Mouse (Mus musculus): ENCODE results near the gene Gpc1. TPM values are rescaled to one million over a fixed set of nuclear protein-coding genes. Genes with fewer than 3 reads are reported as not detected.

Gpc1 gene
- polyA plus RNA-seq, 1 experiment: 3.6 TPM

DNA sequence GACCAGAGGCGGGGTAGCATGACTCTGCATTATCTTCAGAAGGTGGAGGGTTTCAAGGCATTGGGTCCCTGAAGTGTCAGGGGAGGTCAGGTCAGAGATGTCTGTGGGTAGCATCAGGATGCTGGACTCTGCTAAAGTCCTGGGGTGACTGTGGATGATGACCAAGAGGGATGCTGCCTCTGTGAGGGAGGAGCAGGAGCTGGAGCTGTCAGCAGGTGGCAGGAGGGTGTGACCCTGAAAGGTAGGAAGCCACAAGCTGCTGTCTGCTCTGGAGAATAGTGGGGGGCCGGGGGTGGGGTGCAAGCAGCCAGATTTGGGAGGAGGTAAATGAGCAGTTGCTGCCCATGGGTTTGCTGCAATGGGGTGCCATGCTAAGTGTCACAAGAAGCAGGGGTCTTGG is 18.0 kb downstream of the Gpc1 start:
- H3K4me1 ChIP-seq (ENCODE audit: control insufficient read depth, insufficient read depth, low read length): peaks cover 2% of the 10 kb centered on the region; the same call in 1 of the 2 replicates
- H3K27ac ChIP-seq (ENCODE audit: insufficient read depth, low read depth, low read length): no peak overlapping the region
- TF ChIP-seq CTCF (IDR thresholded peaks at IDR 0.05; ENCODE audit: low read depth, low read length): no peak
- H3K4me3 ChIP-seq (ENCODE audit: insufficient read depth, low read length): no peak overlapping the region

- Histone ChIP-seq H3K27ac (ENCODE audit: insufficient read depth, low read depth, low read length) (no peak overlapping the region), H3K4me1 (ENCODE audit: control insufficient read depth, insufficient read depth, low read length) (peaks cover 2% of the 10 kb centered on the region; the same call in 1 of the 2 replicates), H3K4me3 (ENCODE audit: insufficient read depth, low read length) (peak overlapping the region; percentile 21)
- TF ChIP-seq POLR2A (IDR thresholded peaks at IDR 0.05; ENCODE audit: borderline replicate concordance, low read depth, low read length) (no peak), CTCF (IDR thresholded peaks at IDR 0.05; ENCODE audit: low read depth, low read length) (no peak)
Observed at GRCm38 (mm10) chr1:92849938-92850574, 18.6 kb downstream of the Gpc1 start.

DNA sequence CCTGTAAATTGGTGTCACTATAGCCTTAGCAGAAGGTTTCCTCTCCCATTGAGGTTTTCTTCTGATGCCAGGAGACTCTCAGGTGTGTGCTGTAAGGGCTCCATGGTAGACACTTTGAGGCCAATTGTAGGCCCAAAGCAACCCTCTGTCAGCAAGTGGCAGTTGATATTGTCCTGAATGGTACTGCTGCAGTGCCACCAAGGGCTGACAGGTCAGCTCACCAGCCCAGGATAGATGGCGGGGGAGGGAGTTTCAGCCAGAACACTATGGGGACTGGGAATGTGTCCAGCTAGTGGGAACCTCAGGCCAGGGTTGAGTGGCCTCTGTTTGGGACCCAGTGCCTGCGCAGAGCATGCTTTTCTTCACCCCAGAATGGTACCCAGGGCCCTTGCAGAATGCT is 21.0 kb downstream of the Gpc1 start:
- no peak overlapping the region for H3K27ac ChIP-seq (ENCODE audit: insufficient read depth, low read depth, low read length)
- peaks cover 2% of the 10 kb centered on the region; the same call in 1 of the 2 replicates for H3K4me1 ChIP-seq (ENCODE audit: control insufficient read depth, insufficient read depth, low read length)
- TF ChIP-seq CTCF (IDR thresholded peaks at IDR 0.05; ENCODE audit: low read depth, low read length) (no peak), POLR2A (IDR thresholded peaks at IDR 0.05; ENCODE audit: borderline replicate concordance, low read depth, low read length) (no peak)
- H3K4me3 ChIP-seq (ENCODE audit: insufficient read depth, low read length): no peak overlapping the region

GRCm38 (mm10) chr1:92861503-92861902 is 30.1 kb downstream of the Gpc1 start:
- H3K27ac ChIP-seq (ENCODE audit: insufficient read depth, low read depth, low read length): no peak overlapping the region
- no peaks in the 10 kb centered on the region for H3K4me1 ChIP-seq (ENCODE audit: control insufficient read depth, insufficient read depth, low read length)
- no peak for TF ChIP-seq CTCF (IDR thresholded peaks at IDR 0.05; ENCODE audit: low read depth, low read length)
- TF ChIP-seq POLR2A (IDR thresholded peaks at IDR 0.05; ENCODE audit: borderline replicate concordance, low read depth, low read length): no peak
- no peak overlapping the region for H3K4me3 ChIP-seq (ENCODE audit: insufficient read depth, low read length)

DNA sequence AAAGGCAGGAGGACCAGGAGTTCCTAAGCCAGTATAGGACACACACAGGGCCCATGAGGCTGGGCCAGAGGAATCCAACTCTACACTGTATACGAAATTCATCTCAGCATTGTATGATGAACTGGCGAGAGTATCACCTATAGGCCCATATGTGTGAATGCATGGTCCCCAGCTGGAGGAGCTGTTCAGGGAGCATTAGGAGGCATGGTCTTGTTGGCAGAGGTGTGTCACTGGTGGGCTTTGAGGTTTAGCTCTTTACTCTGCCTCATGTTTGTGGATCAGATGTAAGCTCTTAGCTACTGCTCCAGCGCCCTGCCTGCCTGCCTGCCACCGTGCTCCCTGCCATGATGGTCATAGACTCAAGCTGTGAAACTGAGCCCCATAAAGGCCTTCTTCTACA is 31.8 kb downstream of the Gpc1 start:
- no peak overlapping the region for H3K4me3 ChIP-seq (ENCODE audit: insufficient read depth, low read length)
- TF ChIP-seq CTCF (IDR thresholded peaks at IDR 0.05; ENCODE audit: low read depth, low read length) (no peak), POLR2A (IDR thresholded peaks at IDR 0.05; ENCODE audit: borderline replicate concordance, low read depth, low read length) (no peak)
- H3K4me1 ChIP-seq (ENCODE audit: control insufficient read depth, insufficient read depth, low read length): no peaks in the 10 kb centered on the region
- no peak overlapping the region for H3K27ac ChIP-seq (ENCODE audit: insufficient read depth, low read depth, low read length)

DNA sequence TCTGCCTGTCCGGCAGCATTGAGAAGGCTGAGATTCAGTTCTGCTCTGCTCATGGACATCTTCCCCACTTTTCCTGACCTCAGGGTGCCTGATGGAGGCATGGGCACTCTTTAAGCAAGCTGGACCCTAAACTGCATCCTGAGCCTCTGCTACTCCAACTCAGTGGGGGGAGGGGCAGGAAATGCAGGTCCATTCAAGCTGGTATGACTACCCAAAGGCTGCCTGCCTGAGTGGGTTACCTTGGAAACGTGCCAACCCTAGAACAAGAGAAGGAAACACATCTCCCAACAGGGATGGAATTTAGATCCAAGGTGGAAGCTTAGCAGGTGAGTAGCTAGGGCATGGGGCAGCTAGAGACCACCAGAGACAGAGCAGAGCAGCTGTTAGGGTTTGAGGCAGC is 34.7 kb downstream of the Gpc1 start:
- TF ChIP-seq POLR2A (IDR thresholded peaks at IDR 0.05; ENCODE audit: borderline replicate concordance, low read depth, low read length): no peak
- no peak for TF ChIP-seq CTCF (IDR thresholded peaks at IDR 0.05; ENCODE audit: low read depth, low read length)
- no peak overlapping the region for H3K27ac ChIP-seq (ENCODE audit: insufficient read depth, low read depth, low read length)
- H3K4me3 ChIP-seq (ENCODE audit: insufficient read depth, low read length): no peak overlapping the region
- no peaks in the 10 kb centered on the region for H3K4me1 ChIP-seq (ENCODE audit: control insufficient read depth, insufficient read depth, low read length)

GRCm38 (mm10) chr1:92869985-92870384 is 38.5 kb downstream of the Gpc1 start:
- no peak overlapping the region for H3K27ac ChIP-seq (ENCODE audit: insufficient read depth, low read depth, low read length)
- H3K4me1 ChIP-seq (ENCODE audit: control insufficient read depth, insufficient read depth, low read length): no peaks in the 10 kb centered on the region
- H3K4me3 ChIP-seq (ENCODE audit: insufficient read depth, low read length): no peak overlapping the region
- no peak for TF ChIP-seq POLR2A (IDR thresholded peaks at IDR 0.05; ENCODE audit: borderline replicate concordance, low read depth, low read length)
- TF ChIP-seq CTCF (IDR thresholded peaks at IDR 0.05; ENCODE audit: low read depth, low read length): no peak

GRCm38 (mm10) chr1:92872666-92873065 is 41.2 kb downstream of the Gpc1 start:
- Histone ChIP-seq H3K4me1 (ENCODE audit: control insufficient read depth, insufficient read depth, low read length) (no peaks in the 10 kb centered on the region), H3K4me3 (ENCODE audit: insufficient read depth, low read length) (no peak overlapping the region), H3K27ac (ENCODE audit: insufficient read depth, low read depth, low read length) (no peak overlapping the region)
- TF ChIP-seq CTCF (IDR thresholded peaks at IDR 0.05; ENCODE audit: low read depth, low read length) (no peak), POLR2A (IDR thresholded peaks at IDR 0.05; ENCODE audit: borderline replicate concordance, low read depth, low read length) (no peak)

GRCm38 (mm10) chr1:92874011-92874410 is 42.6 kb downstream of the Gpc1 start:
- Histone ChIP-seq H3K4me3 (ENCODE audit: insufficient read depth, low read length) (no peak overlapping the region), H3K4me1 (ENCODE audit: control insufficient read depth, insufficient read depth, low read length) (no peaks in the 10 kb centered on the region), H3K27ac (ENCODE audit: insufficient read depth, low read depth, low read length) (no peak overlapping the region)
- TF ChIP-seq POLR2A (IDR thresholded peaks at IDR 0.05; ENCODE audit: borderline replicate concordance, low read depth, low read length) (no peak), CTCF (IDR thresholded peaks at IDR 0.05; ENCODE audit: low read depth, low read length) (no peak)

DNA sequence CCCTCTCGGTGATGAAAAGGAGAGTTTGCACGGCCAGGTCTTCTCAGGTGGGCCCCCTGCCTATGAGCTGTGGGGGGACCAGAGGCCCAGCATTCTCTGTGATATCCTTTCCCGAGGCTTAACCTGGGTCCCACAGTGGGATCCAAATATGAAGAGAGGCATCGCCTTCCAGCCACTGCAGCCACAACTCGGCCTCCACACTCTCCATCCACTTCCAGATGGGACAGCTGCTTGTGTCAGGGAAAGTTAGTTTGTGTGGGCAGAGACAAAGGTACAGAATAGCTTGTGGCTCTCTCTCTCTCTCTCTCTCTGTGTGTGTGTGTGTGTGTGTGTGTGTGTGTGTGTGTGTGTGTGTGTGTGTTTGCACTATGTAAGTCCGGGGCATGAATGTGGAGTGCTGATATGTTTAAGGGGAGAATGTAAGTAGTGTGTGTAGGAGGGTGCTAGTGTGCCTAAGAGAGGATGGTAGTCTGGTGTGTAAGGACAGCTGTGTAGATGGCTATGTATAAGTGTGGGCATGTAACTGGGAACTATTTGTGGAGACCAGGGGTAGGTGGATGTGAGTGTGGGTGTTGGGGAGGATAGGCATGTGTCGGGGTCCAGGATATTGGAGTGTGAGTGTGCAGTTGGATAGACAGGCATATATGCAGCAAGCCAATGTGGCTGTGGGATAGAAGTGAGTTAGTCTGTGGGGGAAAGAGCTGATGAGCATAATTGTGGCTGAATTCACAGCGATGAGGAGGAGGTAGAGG is 44.1 kb downstream of the Gpc1 start:
- H3K4me3 ChIP-seq (ENCODE audit: insufficient read depth, low read length): no peak overlapping the region
- TF ChIP-seq POLR2A (IDR thresholded peaks at IDR 0.05; ENCODE audit: borderline replicate concordance, low read depth, low read length) (no peak), CTCF (IDR thresholded peaks at IDR 0.05; ENCODE audit: low read depth, low read length) (no peak)
- no peak overlapping the region for H3K27ac ChIP-seq (ENCODE audit: insufficient read depth, low read depth, low read length)
- H3K4me1 ChIP-seq (ENCODE audit: control insufficient read depth, insufficient read depth, low read length): no peaks in the 10 kb centered on the region

Data from bone marrow macrophage, adult 2 months (primary cell).